Mouse (Mus musculus) embryo, embryonic 10.5 days (tissue): Measurements from ENCODE around the gene Zbtb34.
A peak's percentile ranks its signal among the peaks of the same experiment; 100 is the strongest.

Experiments used
- DNase-seq: peaks from one replicate; pipeline ENCODE4 v3.0.0-alpha.2; 2015; ENCODE audit warnings: low spot score

The Zbtb34 gene

GRCm38 (mm10) chr2:33430771-33431699, at the start of gene Zbtb34:
TSS of gene Zbtb34 (minus strand) at chr2:33431324.
- DNase-seq, result peak; percentile 79

GRCm38 (mm10) chr2:33477961-33478755, 47.0 kb upstream of the Zbtb34 start:
- no peak for DNase-seq

GRCm38 (mm10) chr2:33475961-33476360, 44.8 kb upstream of the Zbtb34 start:
- peak; percentile 51 for DNase-seq

GRCm38 (mm10) chr2:33468466-33469097, 37.5 kb upstream of the Zbtb34 start, which contains the start of gene Zbtb43:
TSS of gene Zbtb43 (minus strand) at chr2:33468559.
- DNase-seq, result peak; percentile 98

GRCm38 (mm10) chr2:33467546-33468465, 36.7 kb upstream of the Zbtb34 start:
- DNase-seq, result peak; percentile 9

- peak; percentile 10 for DNase-seq
These were observed 34.8 kb upstream of the Zbtb34 start for GRCm38 (mm10) chr2:33465966-33466365.

- DNase-seq, result no peak
These were observed 34.1 kb upstream of the Zbtb34 start for GRCm38 (mm10) chr2:33465215-33465614.

GRCm38 (mm10) chr2:33462066-33462465, 30.9 kb upstream of the Zbtb34 start:
- no peak for DNase-seq

- DNase-seq, result no peak
These were observed 29.9 kb upstream of the Zbtb34 start for GRCm38 (mm10) chr2:33461066-33461465.

GRCm38 (mm10) chr2:33459660-33460059, 28.5 kb upstream of the Zbtb34 start:
- DNase-seq, result no peak

- DNase-seq, result no peak
These were observed 25.6 kb upstream of the Zbtb34 start for GRCm38 (mm10) chr2:33456696-33457095.

- no peak for DNase-seq
These were observed 25.1 kb upstream of the Zbtb34 start for GRCm38 (mm10) chr2:33456242-33456641.

GRCm38 (mm10) chr2:33455350-33455749, 24.2 kb upstream of the Zbtb34 start:
- DNase-seq, result no peak

GRCm38 (mm10) chr2:33454816-33455215, 23.7 kb upstream of the Zbtb34 start:
- no peak for DNase-seq

GRCm38 (mm10) chr2:33453476-33453875, 22.4 kb upstream of the Zbtb34 start:
- DNase-seq, result no peak

- DNase-seq, result no peak
These were observed 21.6 kb upstream of the Zbtb34 start for GRCm38 (mm10) chr2:33452721-33453120.

GRCm38 (mm10) chr2:33452140-33452539, 21.0 kb upstream of the Zbtb34 start:
- no peak for DNase-seq

GRCm38 (mm10) chr2:33451038-33451978, 20.2 kb upstream of the Zbtb34 start:
- no peak for DNase-seq

- no peak for DNase-seq
These were observed 18.2 kb upstream of the Zbtb34 start for GRCm38 (mm10) chr2:33449119-33449873.
